Mouse (Mus musculus): ENCODE results near the gene Rpl10. TPM values are rescaled to one million over a fixed set of nuclear protein-coding genes. Genes with fewer than 3 reads are reported as not detected.
A peak's percentile ranks its signal among the peaks of the same experiment; 100 is the strongest.

The Rpl10 gene
- polyA plus RNA-seq, 1 experiment from 2014 or later = 798 TPM

GRCm38 (mm10) chrX:74248651-74249050 lies 22.0 kb upstream of the Rpl10 start:
- H3K27ac ChIP-seq (replicated peaks) = peak overlapping the region; percentile 72
- H3K36me3 ChIP-seq = no peaks in the 10 kb centered on the region
- 0 out of 2 replicates have a peak, but pooled peaks cover 9% of the 10 kb centered on the region for H3K4me1 ChIP-seq
- peak overlapping the region; percentile 46 for H3K4me3 ChIP-seq (replicated peaks)
- no peak overlapping the region for H3K9ac ChIP-seq
- no peaks in the 10 kb centered on the region for H3K27me3 ChIP-seq
- WGBS = 10% methylated on average over 3 of the region's 3 CpGs
- H3K4me2 ChIP-seq (replicated peaks) = peak overlapping the region; percentile 59
- no peaks in the 10 kb centered on the region for H3K9me3 ChIP-seq (replicated peaks)
- ATAC-seq (ENCODE audit: insufficient number of reproducible peaks, low FRiP score, low TSS enrichment, low read depth) = peak; percentile 35; the same call in 1 of the 2 replicates

- no peak for ATAC-seq (ENCODE audit: insufficient number of reproducible peaks, low FRiP score, low TSS enrichment, low read depth)
- Histone ChIP-seq H3K9ac (peak within 1 kb of the TSS; percentile 26; the same call in 1 of the 2 replicates), H3K4me1 (0 out of 2 replicates have a peak, but pooled peaks cover 5% of the 10 kb centered on the region), H3K4me2 (replicated peaks) (peak within 1 kb of the TSS; percentile 59), H3K9me3 (replicated peaks) (no peaks in the 10 kb centered on the region), H3K27me3 (no peaks in the 10 kb centered on the region), H3K4me3 (replicated peaks) (peak within 1 kb of the TSS; percentile 46), H3K27ac (replicated peaks) (peak within 1 kb of the TSS; percentile 72), H3K36me3 (no peaks in the 10 kb centered on the region)
- WGBS = 15% methylated on average over 38 of the region's 38 CpGs
These were observed 21.0 kb upstream of the Rpl10 start, which contains the start of gene Flna for GRCm38 (mm10) chrX:74249615-74250014. Gene Flna (minus strand): TSS chrX:74249820.

DNA sequence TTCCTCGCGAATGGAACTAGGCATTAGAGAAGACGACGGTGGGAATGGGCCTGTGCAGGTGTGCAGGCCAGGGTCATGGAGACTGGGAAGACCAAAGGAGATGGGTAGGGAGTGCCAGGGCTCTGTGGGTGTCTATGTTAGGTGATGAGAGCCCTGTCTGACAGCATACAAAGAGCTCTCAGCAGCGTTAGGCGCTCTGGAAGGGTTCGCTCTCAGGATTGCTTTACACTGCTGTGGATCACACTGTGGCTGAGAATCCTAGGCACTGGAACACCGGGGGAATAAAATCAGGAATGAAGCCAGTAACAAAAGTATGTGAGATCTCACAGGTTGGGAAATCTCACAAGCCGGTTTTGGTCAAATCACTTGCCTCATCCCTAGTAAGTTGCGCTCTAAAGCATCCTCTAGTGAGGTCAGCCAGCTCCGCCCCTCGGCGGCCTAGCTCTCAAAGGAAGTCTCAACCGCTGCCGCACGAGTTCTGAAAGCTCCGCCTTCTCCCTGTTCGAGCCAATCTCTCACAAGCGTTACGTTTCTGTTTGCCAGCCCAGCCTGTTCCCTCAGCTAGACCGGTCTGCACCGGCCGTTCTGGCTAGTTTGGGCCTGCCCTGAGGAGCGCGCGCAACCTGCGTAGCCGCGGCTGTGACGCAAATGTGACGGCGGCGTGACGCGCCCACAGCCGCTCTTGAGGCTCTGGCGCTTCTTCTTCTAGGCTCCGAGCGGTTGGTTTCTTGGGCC lies 16.3 kb upstream of the Rpl10 start, which contains the start of gene Emd:
Gene Emd, plus strand, starts transcription at position 535 of the 735 bp plus-strand sequence.
- peak within 1 kb of the TSS; percentile 58 for H3K4me3 ChIP-seq (replicated peaks)
- H3K9me3 ChIP-seq (replicated peaks) = no peaks in the 10 kb centered on the region
- peak within 1 kb of the TSS; percentile 93 for H3K27ac ChIP-seq (replicated peaks)
- H3K36me3 ChIP-seq = peaks cover 10% of the 10 kb centered on the region; the same call in 1 of the 2 replicates
- H3K9ac ChIP-seq = peak within 1 kb of the TSS; percentile 59
- peak; percentile 95 for ATAC-seq (ENCODE audit: insufficient number of reproducible peaks, low FRiP score, low TSS enrichment, low read depth)
- WGBS = 18% methylated on average over 39 of the region's 39 CpGs
- no peaks in the 10 kb centered on the region for H3K27me3 ChIP-seq
- peak within 1 kb of the TSS; percentile 52 for H3K4me2 ChIP-seq (replicated peaks)
- no peaks in the 10 kb centered on the region for H3K4me1 ChIP-seq

DNA sequence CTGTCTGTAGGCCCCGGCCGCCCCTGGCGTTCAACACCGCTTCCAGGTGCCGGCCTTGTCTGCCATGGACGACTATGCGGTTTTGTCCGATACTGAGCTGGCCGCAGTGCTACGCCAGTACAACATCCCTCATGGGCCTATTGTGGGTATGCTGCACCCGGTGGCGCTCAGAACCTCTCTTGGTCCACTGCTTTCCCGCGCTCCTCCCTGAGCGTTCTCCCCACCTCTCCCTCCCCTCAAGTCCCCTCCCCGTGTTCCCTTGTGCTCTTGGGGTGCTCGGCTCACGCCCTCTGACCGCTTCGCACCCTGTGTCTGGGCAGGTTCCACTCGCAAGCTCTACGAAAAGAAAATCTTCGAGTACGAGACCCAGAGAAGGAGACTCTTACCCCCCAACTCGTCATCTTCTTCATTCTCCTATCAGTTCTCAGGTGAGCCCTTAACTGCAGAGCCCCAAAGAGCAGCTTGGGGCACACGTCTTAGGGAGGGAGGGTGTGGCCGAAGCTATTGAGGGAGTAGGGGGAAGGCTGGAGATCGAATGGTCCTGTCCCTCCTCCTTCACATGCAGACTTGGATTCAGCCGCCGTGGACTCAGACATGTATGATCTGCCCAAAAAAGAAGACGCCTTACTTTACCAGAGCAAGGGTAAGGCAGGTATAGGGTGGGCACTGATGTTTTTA lies 15.6 kb upstream of the Rpl10 start:
- WGBS = 20% methylated on average over 31 of the region's 31 CpGs
- Histone ChIP-seq H3K4me1 (no peaks in the 10 kb centered on the region), H3K9ac (peak overlapping the region; percentile 59), H3K36me3 (peaks cover 10% of the 10 kb centered on the region; the same call in 1 of the 2 replicates), H3K27me3 (no peaks in the 10 kb centered on the region), H3K4me3 (replicated peaks) (peak overlapping the region; percentile 58), H3K9me3 (replicated peaks) (no peaks in the 10 kb centered on the region), H3K4me2 (replicated peaks) (peak overlapping the region; percentile 52), H3K27ac (replicated peaks) (peak overlapping the region; percentile 93)
- ATAC-seq (ENCODE audit: insufficient number of reproducible peaks, low FRiP score, low TSS enrichment, low read depth) = no peak; the same call in 1 of the 2 replicates

DNA sequence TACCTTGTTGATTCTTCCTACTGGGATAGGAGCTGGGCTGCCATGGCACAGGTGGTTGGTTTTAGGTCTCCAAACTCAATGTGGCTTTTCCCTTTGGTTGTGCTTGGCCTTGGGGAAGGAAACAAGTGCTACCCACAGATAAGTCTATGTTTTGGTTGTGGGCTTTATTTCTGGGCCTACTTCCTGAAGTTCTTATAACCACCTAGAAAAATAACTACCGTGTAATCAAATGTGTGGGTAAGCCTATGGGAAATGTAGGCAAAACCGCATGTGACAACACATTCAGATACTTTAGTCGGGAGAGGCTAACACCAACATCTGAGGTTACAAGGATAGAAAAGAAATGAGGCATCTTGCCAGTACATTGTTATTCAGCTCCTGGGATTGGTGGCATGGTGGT lies 12.9 kb upstream of the Rpl10 start:
- Histone ChIP-seq H3K36me3 (peaks cover 13% of the 10 kb centered on the region; the same call in 1 of the 2 replicates), H3K4me3 (replicated peaks) (no peak overlapping the region), H3K9me3 (replicated peaks) (no peaks in the 10 kb centered on the region), H3K4me1 (no peaks in the 10 kb centered on the region), H3K9ac (no peak overlapping the region), H3K27me3 (no peaks in the 10 kb centered on the region), H3K27ac (replicated peaks) (no peak overlapping the region), H3K4me2 (replicated peaks) (no peak overlapping the region)
- WGBS = 89% methylated on average over 3 of the region's 3 CpGs
- no peak for ATAC-seq (ENCODE audit: insufficient number of reproducible peaks, low FRiP score, low TSS enrichment, low read depth)

GRCm38 (mm10) chrX:74269736-74270061 lies 913 bp upstream of the Rpl10 start:
- peak overlapping the region; percentile 97 for H3K27ac ChIP-seq (replicated peaks)
- peak overlapping the region; percentile 57 for H3K4me3 ChIP-seq (replicated peaks)
- no peaks in the 10 kb centered on the region for H3K9me3 ChIP-seq (replicated peaks)
- WGBS = 23% methylated on average over 3 of the region's 3 CpGs
- no peaks in the 10 kb centered on the region for H3K4me1 ChIP-seq
- peak; percentile 39; the same call in 1 of the 2 replicates for ATAC-seq (ENCODE audit: insufficient number of reproducible peaks, low FRiP score, low TSS enrichment, low read depth)
- peak overlapping the region; percentile 31; the same call in 1 of the 2 replicates for H3K9ac ChIP-seq
- H3K27me3 ChIP-seq = no peaks in the 10 kb centered on the region
- 0 out of 2 replicates have a peak, but pooled peaks cover 5% of the 10 kb centered on the region for H3K36me3 ChIP-seq
- H3K4me2 ChIP-seq (replicated peaks) = peak overlapping the region; percentile 44

DNA sequence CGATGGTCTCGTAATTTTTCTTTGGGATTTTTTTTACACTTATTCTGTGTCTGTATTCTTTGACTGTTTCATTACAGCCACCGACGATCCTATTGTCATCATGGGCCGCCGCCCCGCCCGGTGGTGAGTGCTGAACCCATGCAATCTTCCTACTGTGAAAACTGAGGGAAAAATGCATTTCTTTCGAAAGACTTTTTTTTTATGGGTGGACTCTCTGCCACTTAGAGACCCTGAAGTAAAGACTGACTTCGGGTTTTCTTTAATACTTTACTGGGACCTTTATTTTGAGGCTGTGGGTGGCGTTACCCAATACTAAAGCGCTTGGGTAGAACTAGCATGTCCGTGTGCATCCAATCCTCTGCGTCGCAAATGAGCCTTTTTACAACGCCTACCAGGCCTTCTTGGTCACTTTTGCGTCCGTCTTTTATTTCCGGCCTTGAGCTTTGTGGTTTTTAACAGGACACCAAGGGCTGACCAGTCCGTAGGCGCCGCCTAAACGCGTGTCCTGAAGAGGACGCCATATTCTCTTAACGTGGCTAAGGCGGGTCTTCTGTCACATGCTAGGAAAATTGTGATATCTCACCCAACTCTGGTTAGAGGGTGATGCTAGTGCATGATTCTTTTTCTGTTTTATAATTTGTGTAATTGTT lies 415 bp downstream of the Rpl10 start:
- Histone ChIP-seq H3K36me3 (0 out of 2 replicates have a peak, but pooled peaks cover 5% of the 10 kb centered on the region), H3K27me3 (no peaks in the 10 kb centered on the region), H3K9ac (peak overlapping the region; percentile 63), H3K27ac (replicated peaks) (peak overlapping the region; percentile 87), H3K4me1 (no peaks in the 10 kb centered on the region), H3K4me2 (replicated peaks) (peak overlapping the region; percentile 44), H3K4me3 (replicated peaks) (peak overlapping the region; percentile 57), H3K9me3 (replicated peaks) (no peaks in the 10 kb centered on the region)
- no peak for ATAC-seq (ENCODE audit: insufficient number of reproducible peaks, low FRiP score, low TSS enrichment, low read depth)
- WGBS = 22% methylated on average over 27 of the region's 27 CpGs

DNA sequence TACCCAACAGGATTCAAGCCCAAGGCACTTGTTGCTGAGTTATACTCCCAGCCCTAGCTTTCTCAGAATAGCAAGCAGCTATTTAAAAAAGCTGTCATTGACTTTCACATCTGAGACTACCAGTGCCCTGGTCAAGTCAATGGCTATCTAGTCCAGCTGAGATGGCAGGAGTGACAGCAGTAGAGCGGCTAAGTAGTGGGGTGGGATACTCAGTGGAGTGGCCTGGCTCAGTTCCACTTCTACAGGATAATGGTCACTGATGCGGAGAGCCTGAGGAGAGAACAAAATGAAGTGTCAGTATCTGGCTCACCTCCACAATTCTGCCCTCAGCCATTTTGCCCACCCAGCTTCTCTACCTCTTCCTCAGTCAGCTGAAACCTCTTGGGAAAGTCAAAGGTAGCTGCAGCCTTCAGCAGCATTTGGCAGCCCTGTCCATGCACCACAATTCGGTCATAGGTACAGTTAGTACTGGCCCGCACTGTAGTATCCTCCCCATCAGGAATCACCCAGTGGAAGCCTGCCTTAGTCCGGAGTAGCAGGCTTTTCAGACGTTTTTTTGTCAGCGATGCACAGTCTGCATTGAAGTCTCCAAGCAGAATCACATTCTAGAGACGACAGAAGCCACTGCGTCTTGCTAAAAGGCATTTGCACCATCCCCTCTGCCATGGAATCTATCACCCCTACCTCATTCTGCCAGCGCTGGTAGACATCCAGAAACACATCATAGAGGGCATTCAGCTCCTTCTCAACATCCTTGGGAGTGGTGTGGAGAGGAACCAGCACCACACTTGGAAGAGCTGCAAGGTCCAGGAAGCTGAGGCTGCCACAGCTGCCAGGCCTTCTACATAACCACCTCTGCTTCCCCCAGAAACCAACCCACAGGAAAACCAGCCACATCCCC lies 3.1 kb downstream of the Rpl10 start:
- no peaks in the 10 kb centered on the region for H3K9me3 ChIP-seq (replicated peaks)
- ATAC-seq (ENCODE audit: insufficient number of reproducible peaks, low FRiP score, low TSS enrichment, low read depth) = no peak
- H3K4me2 ChIP-seq (replicated peaks) = no peak overlapping the region
- H3K9ac ChIP-seq = no peak overlapping the region
- H3K4me3 ChIP-seq (replicated peaks) = no peak overlapping the region
- peak overlapping the region; percentile 34; the same call in 1 of the 2 replicates for H3K27ac ChIP-seq (replicated peaks)
- 25% methylated on average over 10 of the region's 10 CpGs for WGBS
- H3K4me1 ChIP-seq = no peaks in the 10 kb centered on the region
- H3K27me3 ChIP-seq = no peaks in the 10 kb centered on the region
- H3K36me3 ChIP-seq = 0 out of 2 replicates have a peak, but pooled peaks cover 5% of the 10 kb centered on the region

DNA sequence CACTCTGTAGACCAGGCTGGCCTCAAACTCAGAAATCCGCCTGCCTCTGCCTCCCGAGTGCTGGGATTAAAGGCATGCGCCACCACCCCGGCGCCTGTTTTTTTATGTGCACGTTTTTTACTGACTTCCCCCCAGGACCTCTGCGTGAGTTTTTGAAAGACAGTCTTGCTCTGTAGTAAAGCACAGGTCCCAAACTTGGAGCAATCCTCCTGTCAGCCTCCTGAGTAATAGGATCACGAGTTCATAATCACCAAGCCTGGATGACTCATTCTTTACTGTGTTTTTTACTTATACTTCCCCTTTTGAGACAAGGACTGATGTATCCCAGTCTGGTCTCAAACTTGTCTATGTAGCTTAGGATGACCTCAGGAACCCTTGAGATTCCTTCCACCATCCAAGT lies 7.3 kb downstream of the Rpl10 start:
- WGBS = 73% methylated on average over 8 of the region's 8 CpGs
- 0 out of 2 replicates have a peak, but pooled peaks cover 2% of the 10 kb centered on the region for H3K4me1 ChIP-seq
- no peak overlapping the region for H3K4me2 ChIP-seq (replicated peaks)
- no peaks in the 10 kb centered on the region for H3K27me3 ChIP-seq
- no peaks in the 10 kb centered on the region for H3K9me3 ChIP-seq (replicated peaks)
- no peak overlapping the region for H3K27ac ChIP-seq (replicated peaks)
- ATAC-seq (ENCODE audit: insufficient number of reproducible peaks, low FRiP score, low TSS enrichment, low read depth) = no peak
- 0 out of 2 replicates have a peak, but pooled peaks cover 5% of the 10 kb centered on the region for H3K36me3 ChIP-seq
- H3K4me3 ChIP-seq (replicated peaks) = no peak overlapping the region
- no peak overlapping the region for H3K9ac ChIP-seq

DNA sequence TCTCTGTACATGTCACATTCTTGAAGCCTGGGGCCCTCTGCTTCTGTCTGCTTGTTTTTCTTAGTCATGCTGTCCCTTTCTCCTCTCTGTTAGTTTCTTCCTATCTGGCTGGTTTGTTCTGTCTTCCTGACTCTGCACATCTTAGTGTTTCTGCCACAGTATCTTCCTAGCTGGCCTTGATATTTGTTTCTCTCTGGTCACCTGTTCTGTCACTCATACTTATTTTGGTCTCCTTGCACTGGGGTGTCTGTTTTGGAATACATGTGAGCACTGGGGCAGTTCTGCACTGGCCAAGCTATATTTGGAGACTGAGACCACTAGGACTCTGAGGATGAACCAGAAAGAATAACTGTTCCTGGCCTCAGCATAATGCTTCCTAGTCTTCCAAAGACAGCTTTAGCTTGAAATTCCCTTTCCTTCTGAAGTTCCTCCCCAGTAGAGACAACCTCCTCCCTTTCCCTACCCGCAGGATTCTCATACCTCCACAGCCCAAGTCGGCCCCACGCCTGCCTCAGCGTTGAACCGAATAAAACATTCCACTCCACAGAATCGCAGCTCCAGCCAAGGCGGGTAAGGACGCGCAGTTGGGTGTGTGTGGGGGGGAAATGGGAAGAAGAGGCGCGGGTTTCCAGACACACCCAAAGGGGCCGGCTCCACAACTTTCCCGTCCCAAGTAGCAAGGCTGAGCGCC lies 10.6 kb downstream of the Rpl10 start:
- Histone ChIP-seq H3K27ac (replicated peaks) (peak overlapping the region; percentile 91), H3K36me3 (no peaks in the 10 kb centered on the region), H3K4me1 (peaks cover 7% of the 10 kb centered on the region; the same call in 1 of the 2 replicates), H3K9ac (no peak overlapping the region; the same call in 1 of the 2 replicates), H3K4me2 (replicated peaks) (peak overlapping the region; percentile 62), H3K27me3 (no peaks in the 10 kb centered on the region), H3K4me3 (replicated peaks) (peak overlapping the region; percentile 59), H3K9me3 (replicated peaks) (no peaks in the 10 kb centered on the region)
- ATAC-seq (ENCODE audit: insufficient number of reproducible peaks, low FRiP score, low TSS enrichment, low read depth) = peak; percentile 23; the same call in 1 of the 2 replicates
- WGBS = 11% methylated on average over 14 of the region's 14 CpGs
